Mouse (Mus musculus) intestine, postnatal 0 days (tissue): Measurements from ENCODE around the gene Farp1. TPM values are rescaled to one million over a fixed set of nuclear protein-coding genes. Genes with fewer than 3 reads are reported as not detected.

ENCODE experiments used
- ATAC-seq: fragments of 200-750 bp; cut with Nextera tagmentation; 2 replicates; pipeline ENCODE4 v1.8.0; 2017; ENCODE audit warnings: mild to moderate bottlenecking, moderate TSS enrichment, moderate library complexity
- H3K27ac ChIP-seq: fragments of 300-500 bp; sonication (generic); 2 replicates; pipeline ENCODE4 v1.5.1; 2014; ENCODE audit warnings: mild to moderate bottlenecking, low read depth, low read length, moderate library complexity
- H3K27me3 ChIP-seq: fragments of 300-500 bp; sonication (generic); replicated peaks from 2 replicates; pipeline ENCODE4 v1.6.1; 2014; ENCODE audit warnings: low read length, mixed read lengths; ENCODE audit not compliant: control insufficient read depth, insufficient read depth
- H3K36me3 ChIP-seq: fragments of 300-500 bp; sonication (generic); 2 replicates; pipeline ENCODE4 v1.6.1; 2014; ENCODE audit warnings: mild to moderate bottlenecking, moderate library complexity; ENCODE audit not compliant: control insufficient read depth, insufficient read depth
- H3K4me1 ChIP-seq: fragments of 300-500 bp; sonication (generic); replicated peaks from 2 replicates; pipeline ENCODE4 v1.6.1; 2014; ENCODE audit warnings: antibody characterized with exemption, low read length, mixed read lengths; ENCODE audit not compliant: control insufficient read depth, insufficient read depth
- H3K4me2 ChIP-seq: fragments of 300-500 bp; sonication (generic); replicated peaks from 2 replicates; pipeline ENCODE4 v1.6.1; 2014; ENCODE audit warnings: low read depth, mild to moderate bottlenecking, moderate library complexity
- H3K4me3 ChIP-seq: fragments of 300-500 bp; sonication (generic); 2 replicates; pipeline ENCODE4 v1.5.1; 2014; ENCODE audit warnings: low read depth, low read length
- H3K9ac ChIP-seq: fragments of 300-500 bp; sonication (generic); 2 replicates; pipeline ENCODE4 v1.6.1; 2014; ENCODE audit warnings: mild to moderate bottlenecking, low read depth, low read length
- H3K9me3 ChIP-seq: fragments of 300-500 bp; sonication (generic); 2 replicates; pipeline ENCODE4 v1.6.1; 2016; ENCODE audit warnings: mixed run types; ENCODE audit not compliant: control insufficient read depth
- CTCF ChIP-seq: sonication (generic); IDR thresholded peaks from 2 replicates; pipeline ENCODE4 v1.5.1; 2016; ENCODE audit warnings: low read depth, mild to moderate bottlenecking, control low read depth, antibody characterized with exemption, moderate library complexity
- WGBS: fragments of 180-500 bp; shearing (Covaris S2); extraction: QIAGEN DNeasy Blood & Tissue Kit; methylation state at CpG from one replicate; pipeline ENCODE4 v1.1.7; 2014; 5-methylcytosine and 5-hydroxymethylcytosine counted together
- polyA plus RNA-seq: library from polyadenylated mRNA; unstranded; fragments of >200 nt; fragmentation: Nextera tagmentation; extraction: Ambion mirVana; gene quantifications from 2 replicates; pipeline ENCODE4 v1.2.1, GENCODE M21; 2015

The Farp1 gene
- polyA plus RNA-seq, 1 experiment from 2014 or later, result 4.9 TPM

GRCm38 (mm10) chr14:121297103-121297502, 262.1 kb downstream of the Farp1 start:
- H3K36me3 ChIP-seq, result peaks cover 85% of the 10 kb centered on the region
- no peak for ATAC-seq
- H3K27me3 ChIP-seq, result no peaks in the 10 kb centered on the region
- WGBS, result 93% methylated on average over 6 of the region's 6 CpGs
- no peak for TF ChIP-seq CTCF
- H3K27ac ChIP-seq, result no peak overlapping the region
- H3K4me3 ChIP-seq, result no peak overlapping the region
- 0 out of 2 replicates have a peak, but pooled peaks cover 6% of the 10 kb centered on the region for H3K4me1 ChIP-seq
- H3K4me2 ChIP-seq, result no peak overlapping the region
- H3K9me3 ChIP-seq, result no peaks in the 10 kb centered on the region
- H3K9ac ChIP-seq, result no peak overlapping the region

GRCm38 (mm10) chr14:121298537-121298936, 263.5 kb downstream of the Farp1 start:
- TF ChIP-seq CTCF, result no peak
- no peaks in the 10 kb centered on the region for H3K27me3 ChIP-seq
- H3K4me1 ChIP-seq, result 0 out of 2 replicates have a peak, but pooled peaks cover 6% of the 10 kb centered on the region
- H3K4me3 ChIP-seq, result no peak overlapping the region
- no peaks in the 10 kb centered on the region for H3K9me3 ChIP-seq
- WGBS, result 45% methylated on average over 5 of the region's 5 CpGs
- peak overlapping the region; percentile 9; the same call in 1 of the 2 replicates for H3K4me2 ChIP-seq
- peaks cover 73% of the 10 kb centered on the region for H3K36me3 ChIP-seq
- H3K9ac ChIP-seq, result no peak overlapping the region
- peak overlapping the region; percentile 83 for H3K27ac ChIP-seq
- peak; percentile 91 for ATAC-seq

- Histone ChIP-seq H3K36me3 (peaks cover 68% of the 10 kb centered on the region), H3K4me1 (0 out of 2 replicates have a peak, but pooled peaks cover 6% of the 10 kb centered on the region), H3K27ac (peak overlapping the region; percentile 83), H3K4me2 (peak overlapping the region; percentile 9; the same call in 1 of the 2 replicates), H3K27me3 (no peaks in the 10 kb centered on the region), H3K9ac (no peak overlapping the region), H3K9me3 (no peaks in the 10 kb centered on the region), H3K4me3 (no peak overlapping the region)
- ATAC-seq, result peak; percentile 37
- WGBS, result 56% methylated on average over 9 of the region's 9 CpGs
- no peak for TF ChIP-seq CTCF
These were observed 264.1 kb downstream of the Farp1 start for GRCm38 (mm10) chr14:121299093-121299492.

GRCm38 (mm10) chr14:121304523-121304922, 269.5 kb downstream of the Farp1 start:
- no peaks in the 10 kb centered on the region for H3K9me3 ChIP-seq
- H3K36me3 ChIP-seq, result peaks cover 35% of the 10 kb centered on the region
- no peak overlapping the region for H3K27ac ChIP-seq
- no peak for TF ChIP-seq CTCF
- no peak overlapping the region for H3K4me2 ChIP-seq
- no peak overlapping the region for H3K9ac ChIP-seq
- 53% methylated on average over 7 of the region's 7 CpGs for WGBS
- no peak for ATAC-seq
- H3K4me3 ChIP-seq, result no peak overlapping the region
- H3K27me3 ChIP-seq, result no peaks in the 10 kb centered on the region
- H3K4me1 ChIP-seq, result 0 out of 2 replicates have a peak, but pooled peaks cover 4% of the 10 kb centered on the region

GRCm38 (mm10) chr14:121305316-121306064, 270.5 kb downstream of the Farp1 start:
- TF ChIP-seq CTCF, result no peak
- WGBS, result 65% methylated on average over 8 of the region's 8 CpGs
- no peak for ATAC-seq
- Histone ChIP-seq H3K4me3 (no peak overlapping the region), H3K9ac (no peak overlapping the region), H3K9me3 (no peaks in the 10 kb centered on the region), H3K36me3 (peaks cover 26% of the 10 kb centered on the region), H3K27ac (no peak overlapping the region), H3K4me1 (peaks cover 9% of the 10 kb centered on the region; the same call in 1 of the 2 replicates), H3K4me2 (no peak overlapping the region), H3K27me3 (no peaks in the 10 kb centered on the region)

- Histone ChIP-seq H3K27ac (peak overlapping the region; percentile 79), H3K9me3 (no peaks in the 10 kb centered on the region), H3K27me3 (no peaks in the 10 kb centered on the region), H3K4me2 (peak overlapping the region; percentile 17; the same call in 1 of the 2 replicates), H3K4me3 (no peak overlapping the region), H3K4me1 (peaks cover 13% of the 10 kb centered on the region; the same call in 1 of the 2 replicates), H3K9ac (no peak overlapping the region), H3K36me3 (0 out of 2 replicates have a peak, but pooled peaks cover 7% of the 10 kb centered on the region)
- WGBS, result 40% methylated on average over 3 of the region's 3 CpGs
- ATAC-seq, result peak; percentile 77
- TF ChIP-seq CTCF, result no peak
These were observed 274.9 kb downstream of the Farp1 start for GRCm38 (mm10) chr14:121309909-121310308.
